Mouse (Mus musculus): Measurements from ENCODE around the gene Cdh13. TPM values are rescaled to one million over a fixed set of nuclear protein-coding genes. Genes with fewer than 3 reads are reported as not detected.
A peak's percentile ranks its signal among the peaks of the same experiment; 100 is the strongest.
"Not testable (repeated sequence)": the region's sequence is repeated elsewhere in the genome, so short reads cannot be mapped to it uniquely, and the experiment has no call there.

The Cdh13 gene
- polyA plus RNA-seq, 1 experiment from 2014 or later = 20.0 TPM

DNA sequence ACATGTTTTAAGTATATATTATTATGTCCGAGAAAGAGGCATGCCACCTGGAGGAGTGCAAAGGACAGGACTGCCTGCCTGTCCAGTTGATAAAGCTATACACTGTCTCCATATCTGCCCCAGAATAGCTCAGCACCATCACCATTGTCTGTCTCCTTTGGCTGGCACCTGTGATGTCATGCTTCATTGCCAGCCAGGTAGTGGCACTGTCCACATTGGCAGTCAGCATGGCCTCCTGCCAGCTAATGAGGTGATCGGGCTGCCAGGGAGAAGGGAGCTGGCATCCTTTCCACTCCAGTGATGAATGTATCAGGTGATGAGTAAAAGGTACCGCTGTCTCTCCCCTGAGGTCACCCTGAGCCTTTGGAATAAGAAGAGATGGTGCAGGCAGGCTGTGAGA, 465.7 kb downstream of the Cdh13 start:
- H3K27ac ChIP-seq (replicated peaks) = no peak overlapping the region
- no peaks in the 10 kb centered on the region for H3K4me1 ChIP-seq
- no peak overlapping the region for H3K4me3 ChIP-seq (replicated peaks)
- H3K36me3 ChIP-seq = no peaks in the 10 kb centered on the region
- H3K9ac ChIP-seq = no peak overlapping the region
- H3K27me3 ChIP-seq = no peaks in the 10 kb centered on the region
- no peak for ATAC-seq (ENCODE audit: insufficient number of reproducible peaks, low FRiP score, low TSS enrichment, low read depth)
- H3K4me2 ChIP-seq (replicated peaks) = no peak overlapping the region
- WGBS = 90% methylated on average over 3 of the region's 3 CpGs
- H3K9me3 ChIP-seq (replicated peaks) = no peaks in the 10 kb centered on the region

DNA sequence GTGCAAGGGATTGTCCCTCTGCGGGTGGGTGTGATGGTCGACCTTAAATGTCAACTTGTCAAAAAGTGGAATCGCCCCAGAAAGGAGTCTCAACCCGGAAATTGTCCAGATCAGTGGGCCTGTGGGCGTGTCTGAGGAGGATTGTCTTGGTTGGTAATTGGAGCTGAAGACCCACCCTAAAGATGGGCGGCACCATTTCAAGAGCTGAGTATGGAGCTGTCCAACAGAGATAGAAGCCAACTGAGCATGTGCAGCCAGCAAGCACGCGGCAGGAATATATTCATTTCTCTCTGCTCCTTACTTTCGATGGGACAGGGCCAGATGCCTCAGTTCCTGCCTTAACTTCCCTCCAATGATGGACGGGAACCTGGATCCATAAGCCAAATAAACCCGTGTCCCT, 466.3 kb downstream of the Cdh13 start:
- no peak overlapping the region for H3K27ac ChIP-seq (replicated peaks)
- ATAC-seq (ENCODE audit: insufficient number of reproducible peaks, low FRiP score, low TSS enrichment, low read depth) = no peak
- no peak overlapping the region for H3K4me3 ChIP-seq (replicated peaks)
- H3K9ac ChIP-seq = no peak overlapping the region
- H3K27me3 ChIP-seq = no peaks in the 10 kb centered on the region
- H3K9me3 ChIP-seq (replicated peaks) = no peaks in the 10 kb centered on the region
- H3K4me2 ChIP-seq (replicated peaks) = no peak overlapping the region
- WGBS = 86% methylated on average over 11 of the region's 11 CpGs
- H3K36me3 ChIP-seq = no peaks in the 10 kb centered on the region
- H3K4me1 ChIP-seq = no peaks in the 10 kb centered on the region

DNA sequence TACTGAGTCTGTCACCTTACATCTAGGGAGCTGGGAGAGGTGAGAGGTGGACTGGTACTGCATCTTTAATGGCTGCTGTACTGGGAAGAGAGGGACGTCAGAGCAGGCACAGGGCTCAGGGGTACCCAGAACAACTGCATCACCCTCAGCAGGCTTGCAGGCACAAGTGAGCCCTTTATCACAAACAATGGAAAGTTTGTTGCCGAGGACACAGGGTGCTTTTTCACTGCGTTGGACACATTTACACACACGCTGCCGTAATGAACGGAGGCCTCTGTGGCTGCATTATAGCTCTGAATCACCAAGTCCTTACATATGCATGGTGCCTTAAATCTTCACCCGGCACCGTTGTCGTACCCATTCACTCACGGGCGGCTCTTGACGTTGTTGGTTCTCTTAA, 470.2 kb downstream of the Cdh13 start:
- Histone ChIP-seq H3K4me1 (no peaks in the 10 kb centered on the region), H3K36me3 (no peaks in the 10 kb centered on the region), H3K27me3 (no peaks in the 10 kb centered on the region), H3K4me2 (replicated peaks) (no peak overlapping the region), H3K9me3 (replicated peaks) (no peaks in the 10 kb centered on the region), H3K9ac (no peak overlapping the region), H3K4me3 (replicated peaks) (no peak overlapping the region), H3K27ac (replicated peaks) (no peak overlapping the region)
- no peak for ATAC-seq (ENCODE audit: insufficient number of reproducible peaks, low FRiP score, low TSS enrichment, low read depth)
- WGBS = 70% methylated on average over 12 of the region's 12 CpGs

DNA sequence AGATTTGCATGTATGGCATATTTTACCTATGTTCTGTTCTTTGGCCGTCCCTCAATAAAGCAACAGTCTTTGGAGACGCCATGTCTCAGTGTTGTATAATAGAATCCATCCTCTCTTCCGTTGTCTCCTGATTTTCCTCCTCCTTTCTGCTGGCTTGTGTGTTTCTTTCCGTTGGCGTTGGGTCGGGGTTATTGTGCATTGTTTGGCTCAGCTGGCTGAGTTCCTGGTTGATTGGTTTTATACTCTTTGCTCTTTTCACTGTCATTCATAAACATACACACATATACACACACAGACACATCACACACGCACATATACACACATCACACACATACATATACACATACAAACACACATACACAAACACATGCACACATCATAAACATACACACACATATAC, 470.6 kb downstream of the Cdh13 start:
- Histone ChIP-seq H3K9me3 (replicated peaks) (no peaks in the 10 kb centered on the region), H3K4me3 (replicated peaks) (no peak overlapping the region), H3K36me3 (no peaks in the 10 kb centered on the region), H3K27me3 (no peaks in the 10 kb centered on the region), H3K4me2 (replicated peaks) (no peak overlapping the region), H3K4me1 (no peaks in the 10 kb centered on the region), H3K9ac (no peak overlapping the region), H3K27ac (replicated peaks) (no peak overlapping the region)
- 78% methylated on average over 7 of the region's 7 CpGs for WGBS
- no peak for ATAC-seq (ENCODE audit: insufficient number of reproducible peaks, low FRiP score, low TSS enrichment, low read depth)

DNA sequence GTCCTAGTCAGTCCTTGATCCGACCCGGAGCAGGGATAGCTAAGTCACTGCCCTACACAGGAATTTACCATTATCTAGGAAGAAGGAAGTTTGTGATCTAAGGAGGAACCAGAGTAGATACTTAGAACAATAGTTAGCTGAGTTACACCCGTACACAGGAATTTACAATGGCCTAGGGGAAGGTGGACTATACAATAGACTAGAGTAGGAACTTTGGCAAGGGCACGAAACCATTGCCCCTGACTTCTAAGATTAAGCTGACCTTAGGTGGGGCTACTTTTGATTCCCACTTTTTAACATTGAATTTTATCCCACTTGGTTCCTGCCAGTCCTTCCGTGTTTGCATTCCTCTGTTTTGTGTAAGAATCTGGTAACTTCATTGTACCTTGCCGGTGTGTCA, 494.0 kb downstream of the Cdh13 start:
- WGBS = 91% methylated on average over 6 of the region's 6 CpGs
- ATAC-seq (ENCODE audit: insufficient number of reproducible peaks, low FRiP score, low TSS enrichment, low read depth); H3K9ac ChIP-seq: not testable (repeated sequence)

DNA sequence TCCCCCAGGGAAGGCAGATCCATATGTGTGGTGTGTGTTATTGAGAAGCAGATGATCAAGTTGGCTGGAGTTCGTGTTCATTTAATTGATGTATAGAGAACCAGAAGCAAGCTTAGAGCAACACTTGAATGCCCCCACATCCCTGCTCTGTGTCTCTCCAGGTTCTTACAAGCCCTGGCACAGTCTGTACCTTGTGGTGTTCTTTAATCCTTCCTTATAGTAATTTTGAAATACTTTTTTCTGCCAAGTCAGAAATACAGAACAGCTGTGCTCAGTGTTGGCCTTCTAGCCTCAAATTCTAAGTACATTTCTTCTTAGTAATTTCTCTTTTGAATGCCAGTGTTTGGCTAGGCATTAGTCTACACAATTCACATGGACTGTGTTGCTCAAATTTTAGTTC, 494.8 kb downstream of the Cdh13 start:
- H3K4me2 ChIP-seq (replicated peaks) = no peak overlapping the region
- 52% methylated on average over 1 of the region's 1 CpGs for WGBS
- peak; percentile 67; the same call in 1 of the 2 replicates for ATAC-seq (ENCODE audit: insufficient number of reproducible peaks, low FRiP score, low TSS enrichment, low read depth)
- peaks cover 3% of the 10 kb centered on the region; the same call in 1 of the 2 replicates for H3K4me1 ChIP-seq
- no peaks in the 10 kb centered on the region for H3K36me3 ChIP-seq
- no peak overlapping the region for H3K9ac ChIP-seq
- no peak overlapping the region for H3K4me3 ChIP-seq (replicated peaks)
- H3K9me3 ChIP-seq (replicated peaks) = no peaks in the 10 kb centered on the region
- no peaks in the 10 kb centered on the region for H3K27me3 ChIP-seq
- no peak overlapping the region for H3K27ac ChIP-seq (replicated peaks)

More for the DNA sequence above, 494.0 kb downstream of the Cdh13 start:
- not testable (repeated sequence) for H3K36me3 ChIP-seq; H3K27me3 ChIP-seq; H3K4me1 ChIP-seq; H3K9me3 ChIP-seq (replicated peaks); H3K27ac ChIP-seq (replicated peaks); H3K4me2 ChIP-seq (replicated peaks); H3K4me3 ChIP-seq (replicated peaks)

DNA sequence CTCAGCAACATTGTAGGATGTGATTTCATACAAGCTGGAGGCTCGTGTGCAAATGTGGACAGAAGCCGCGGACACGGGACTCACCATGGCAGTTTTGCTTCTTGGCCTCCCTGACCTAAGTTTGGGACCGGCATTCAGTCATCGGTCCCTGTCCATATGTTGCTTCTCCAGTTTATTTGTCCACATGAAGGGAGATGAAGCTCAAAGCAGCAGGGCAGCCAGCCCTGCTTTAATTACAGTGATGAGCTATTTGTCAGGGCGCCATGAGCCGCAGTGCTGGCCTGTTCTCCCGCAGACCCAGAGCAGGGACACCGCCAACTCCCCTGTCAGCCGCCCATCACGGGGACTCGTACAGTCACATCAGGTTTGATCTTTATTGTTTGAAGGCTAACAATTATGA, 502.1 kb downstream of the Cdh13 start:
- H3K9me3 ChIP-seq (replicated peaks) = no peaks in the 10 kb centered on the region

DNA sequence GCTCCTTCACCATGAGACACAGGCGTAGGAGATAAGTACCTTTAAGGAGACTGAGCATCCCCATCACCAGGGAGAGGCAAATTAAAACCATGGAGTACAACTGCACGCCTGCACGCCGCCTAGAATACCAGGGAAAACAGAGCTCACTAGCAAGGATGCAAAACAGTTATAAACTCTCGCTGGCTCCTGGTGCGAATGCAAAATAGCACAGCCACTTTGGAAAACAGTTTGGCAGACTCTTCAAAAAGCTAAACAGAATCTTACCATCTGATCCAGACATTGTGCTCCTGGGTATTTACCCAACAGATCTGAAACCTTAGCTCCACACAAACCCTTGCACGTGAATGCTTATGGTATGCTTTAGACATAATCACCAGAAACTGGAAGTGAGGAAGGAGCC, 506.1 kb downstream of the Cdh13 start:
- Histone ChIP-seq H3K9me3 (replicated peaks) (no peaks in the 10 kb centered on the region), H3K4me3 (replicated peaks) (no peak overlapping the region), H3K9ac (no peak overlapping the region), H3K27me3 (no peaks in the 10 kb centered on the region), H3K4me2 (replicated peaks) (no peak overlapping the region), H3K4me1 (no peaks in the 10 kb centered on the region), H3K36me3 (no peaks in the 10 kb centered on the region), H3K27ac (replicated peaks) (no peak overlapping the region)
- no peak for ATAC-seq (ENCODE audit: insufficient number of reproducible peaks, low FRiP score, low TSS enrichment, low read depth)
- 61% methylated on average over 7 of the region's 7 CpGs for WGBS

More for the DNA sequence above, 502.1 kb downstream of the Cdh13 start:
- H3K4me3 ChIP-seq (replicated peaks) = no peak overlapping the region
- no peaks in the 10 kb centered on the region for H3K27me3 ChIP-seq
- no peak overlapping the region for H3K27ac ChIP-seq (replicated peaks)
- no peak overlapping the region for H3K9ac ChIP-seq
- no peak for ATAC-seq (ENCODE audit: insufficient number of reproducible peaks, low FRiP score, low TSS enrichment, low read depth)
- H3K4me2 ChIP-seq (replicated peaks) = no peak overlapping the region
- 90% methylated on average over 13 of the region's 13 CpGs for WGBS
- no peaks in the 10 kb centered on the region for H3K36me3 ChIP-seq
- H3K4me1 ChIP-seq = no peaks in the 10 kb centered on the region

DNA sequence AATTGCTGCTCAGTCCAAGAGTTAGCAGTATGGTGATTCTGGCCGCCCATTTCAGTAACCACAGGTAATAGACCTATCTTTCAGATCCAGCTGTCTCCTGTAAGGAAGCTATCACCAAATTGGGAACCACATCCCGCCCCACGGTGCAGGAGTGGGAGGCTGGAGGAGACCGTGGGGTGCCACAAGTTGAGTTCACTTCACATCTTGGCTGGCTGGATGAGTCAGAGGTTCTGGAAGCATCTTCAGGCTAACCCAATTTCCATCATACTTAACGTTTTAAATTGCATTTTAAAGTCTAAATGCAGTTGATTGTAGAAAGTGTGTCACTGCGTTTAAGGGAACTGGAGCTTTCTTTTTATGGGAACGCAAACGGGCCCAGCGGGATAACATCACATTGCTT, 511.4 kb downstream of the Cdh13 start:
- Histone ChIP-seq H3K9me3 (replicated peaks) (no peaks in the 10 kb centered on the region), H3K36me3 (no peaks in the 10 kb centered on the region), H3K27ac (replicated peaks) (no peak overlapping the region), H3K4me3 (replicated peaks) (no peak overlapping the region), H3K4me2 (replicated peaks) (no peak overlapping the region), H3K4me1 (no peaks in the 10 kb centered on the region), H3K9ac (no peak overlapping the region), H3K27me3 (no peaks in the 10 kb centered on the region; the same call in 1 of the 2 replicates)
- no peak for ATAC-seq (ENCODE audit: insufficient number of reproducible peaks, low FRiP score, low TSS enrichment, low read depth)
- 86% methylated on average over 9 of the region's 9 CpGs for WGBS

DNA sequence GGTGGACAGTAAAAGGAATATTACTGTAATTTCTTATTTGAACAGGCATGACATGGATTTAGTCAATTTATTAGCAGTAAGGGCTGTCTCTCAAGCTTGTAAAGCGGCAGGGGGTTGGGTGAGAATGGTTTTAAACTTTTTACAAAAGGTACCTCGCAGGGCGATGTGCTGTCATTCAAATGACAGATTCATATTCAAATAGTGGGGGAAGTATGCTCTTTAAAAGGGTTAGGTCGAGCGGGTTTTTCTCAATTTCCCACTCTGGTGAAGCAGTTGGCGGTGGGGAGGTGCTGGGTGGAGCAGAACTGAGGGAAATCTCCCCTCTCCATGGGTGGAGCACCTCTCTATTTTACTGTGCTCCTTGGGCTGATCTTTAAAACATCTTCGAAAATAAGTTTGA, 513.0 kb downstream of the Cdh13 start:
- Histone ChIP-seq H3K27ac (replicated peaks) (no peak overlapping the region), H3K4me3 (replicated peaks) (no peak overlapping the region), H3K27me3 (no peaks in the 10 kb centered on the region; the same call in 1 of the 2 replicates), H3K9ac (no peak overlapping the region), H3K36me3 (no peaks in the 10 kb centered on the region), H3K4me2 (replicated peaks) (no peak overlapping the region), H3K9me3 (replicated peaks) (0 out of 2 replicates have a peak, but pooled peaks cover 5% of the 10 kb centered on the region), H3K4me1 (no peaks in the 10 kb centered on the region)
- no peak for ATAC-seq (ENCODE audit: insufficient number of reproducible peaks, low FRiP score, low TSS enrichment, low read depth)
- WGBS = 56% methylated on average over 7 of the region's 7 CpGs

DNA sequence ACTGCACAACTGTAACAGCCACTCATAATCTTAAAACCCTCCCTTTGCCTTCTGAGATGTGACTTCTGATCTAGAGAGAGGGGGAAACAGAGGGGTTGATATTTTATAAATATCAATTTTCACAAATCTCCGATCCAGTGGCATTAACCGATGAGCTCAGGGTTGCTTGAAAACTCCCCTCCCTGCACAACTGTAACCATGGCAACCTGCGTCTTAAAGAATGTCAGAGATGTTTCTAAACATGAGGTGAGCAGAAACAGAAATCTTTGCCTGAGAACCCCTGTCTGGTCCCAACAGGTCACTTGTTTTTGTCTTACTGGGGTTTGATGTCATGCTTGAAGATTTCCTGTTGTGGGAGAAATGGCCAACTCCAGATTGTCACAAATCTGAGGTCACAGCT, 513.6 kb downstream of the Cdh13 start:
- WGBS = 65% methylated on average over 3 of the region's 3 CpGs
- Histone ChIP-seq H3K9me3 (replicated peaks) (0 out of 2 replicates have a peak, but pooled peaks cover 5% of the 10 kb centered on the region), H3K36me3 (no peaks in the 10 kb centered on the region), H3K9ac (no peak overlapping the region), H3K4me2 (replicated peaks) (no peak overlapping the region), H3K4me1 (no peaks in the 10 kb centered on the region), H3K27ac (replicated peaks) (no peak overlapping the region), H3K4me3 (replicated peaks) (no peak overlapping the region), H3K27me3 (no peaks in the 10 kb centered on the region; the same call in 1 of the 2 replicates)
- no peak for ATAC-seq (ENCODE audit: insufficient number of reproducible peaks, low FRiP score, low TSS enrichment, low read depth)

DNA sequence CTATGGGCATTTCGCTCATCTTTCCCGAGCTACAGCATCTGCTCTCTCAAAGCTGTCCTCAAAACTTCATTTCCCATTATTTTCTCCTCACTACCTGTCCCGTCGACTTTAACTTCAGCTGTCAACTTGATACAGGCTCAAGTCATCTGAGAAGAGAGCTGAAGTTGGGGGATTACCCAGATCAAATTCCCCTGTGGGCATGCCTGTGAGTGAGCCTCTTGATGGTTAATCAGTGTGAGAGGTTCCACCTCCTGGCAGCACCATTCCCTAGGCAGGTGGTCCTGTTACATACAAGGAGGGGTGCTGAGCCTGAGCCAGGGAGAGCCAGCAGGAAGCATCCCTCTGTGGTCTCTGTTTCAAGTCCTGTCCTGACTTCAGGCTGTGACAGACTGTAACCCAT, 519.6 kb downstream of the Cdh13 start:
- H3K9me3 ChIP-seq (replicated peaks) = 0 out of 2 replicates have a peak, but pooled peaks cover 5% of the 10 kb centered on the region
- ATAC-seq (ENCODE audit: insufficient number of reproducible peaks, low FRiP score, low TSS enrichment, low read depth) = no peak
- no peak overlapping the region for H3K4me3 ChIP-seq (replicated peaks)
- H3K9ac ChIP-seq = no peak overlapping the region
- H3K27ac ChIP-seq (replicated peaks) = no peak overlapping the region
- H3K36me3 ChIP-seq = no peaks in the 10 kb centered on the region
- H3K27me3 ChIP-seq = no peaks in the 10 kb centered on the region; the same call in 1 of the 2 replicates
- no peaks in the 10 kb centered on the region for H3K4me1 ChIP-seq
- no peak overlapping the region for H3K4me2 ChIP-seq (replicated peaks)
- WGBS = 64% methylated on average over 4 of the region's 4 CpGs
